Mouse (Mus musculus) forebrain, embryonic 14.5 days (tissue): ENCODE data around the gene Rasgef1c. TPM values are rescaled to one million over a fixed set of nuclear protein-coding genes. Genes with fewer than 3 reads are reported as not detected.

Source experiments
- ATAC-seq: fragments of 200-750 bp; cut with Nextera tagmentation; 2 replicates; pipeline ENCODE4 v1.8.0; 2017; ENCODE audit warnings: mild to moderate bottlenecking, moderate library complexity
- DNase-seq: peaks from one replicate; pipeline ENCODE4 v3.0.0-alpha.2; 2015; ENCODE audit warnings: low spot score
- H3K27ac ChIP-seq: fragments of 300-500 bp; sonication (generic); 2 replicates; pipeline ENCODE4 v1.5.1; 2014; ENCODE audit warnings: low read depth, mild to moderate bottlenecking, control low read depth, low read length, moderate library complexity
- H3K27me3 ChIP-seq: fragments of 300-500 bp; sonication (generic); replicated peaks from 2 replicates; pipeline ENCODE4 v1.6.1; 2014; ENCODE audit warnings: low read length, control low read depth, mixed read lengths; ENCODE audit not compliant: control insufficient read depth, insufficient read depth
- H3K36me3 ChIP-seq: fragments of 300-500 bp; sonication (generic); 2 replicates; pipeline ENCODE4 v1.6.1; 2014; ENCODE audit warnings: low read length, control low read depth; ENCODE audit not compliant: control insufficient read depth, insufficient read depth
- H3K4me1 ChIP-seq: fragments of 300-500 bp; sonication (generic); 2 replicates; pipeline ENCODE4 v1.6.1; 2014; ENCODE audit warnings: antibody characterized with exemption, low read length, control low read depth; ENCODE audit not compliant: control insufficient read depth, insufficient read depth
- H3K4me2 ChIP-seq: fragments of 300-500 bp; sonication (generic); 2 replicates; pipeline ENCODE4 v1.6.1; 2014; ENCODE audit warnings: mild to moderate bottlenecking, control low read depth, low read length
- H3K4me3 ChIP-seq: fragments of 300-500 bp; sonication (generic); 2 replicates; pipeline ENCODE4 v1.5.1; 2014; ENCODE audit warnings: low read depth, low read length, control low read depth
- H3K9ac ChIP-seq: fragments of 300-500 bp; sonication (generic); 2 replicates; pipeline ENCODE4 v1.6.1; 2014; ENCODE audit warnings: mild to moderate bottlenecking, low read length, control low read depth, moderate library complexity
- H3K9me3 ChIP-seq: fragments of 300-500 bp; sonication (generic); replicated peaks from 2 replicates; pipeline ENCODE4 v1.6.1; 2016; ENCODE audit warnings: low read length, control low read depth, mixed read lengths; ENCODE audit not compliant: control insufficient read depth
- WGBS: fragments of 180-500 bp; shearing (Covaris S2); extraction: QIAGEN DNeasy Blood & Tissue Kit; methylation state at CpG from one replicate; pipeline ENCODE4 v1.1.7; 2014; 5-methylcytosine and 5-hydroxymethylcytosine counted together
- polyA plus RNA-seq: library from polyadenylated mRNA; unstranded; fragments of >200 nt; fragmentation: Nextera tagmentation; extraction: Ambion mirVana; gene quantifications from 2 replicates; pipeline ENCODE4 v1.2.1, GENCODE M21; 2014

Rasgef1c gene
- polyA plus RNA-seq, 1 experiment from 2014 or later = 10.9 TPM

GRCm38 (mm10) chr11:49974675-49975074 lies 73.0 kb downstream of the Rasgef1c start:
- WGBS = 53% methylated on average over 1 of the region's 1 CpGs
- Histone ChIP-seq H3K9ac (no peak overlapping the region), H3K36me3 (no peaks in the 10 kb centered on the region), H3K9me3 (no peaks in the 10 kb centered on the region), H3K4me2 (no peak overlapping the region), H3K4me3 (no peak overlapping the region), H3K4me1 (no peaks in the 10 kb centered on the region), H3K27ac (no peak overlapping the region), H3K27me3 (no peaks in the 10 kb centered on the region)
- DNase-seq (no peak), ATAC-seq (no peak)

GRCm38 (mm10) chr11:49977963-49978568 lies 76.4 kb downstream of the Rasgef1c start:
- Histone ChIP-seq H3K36me3 (no peaks in the 10 kb centered on the region), H3K9me3 (no peaks in the 10 kb centered on the region), H3K9ac (no peak overlapping the region), H3K27me3 (no peaks in the 10 kb centered on the region), H3K4me1 (no peaks in the 10 kb centered on the region), H3K4me2 (no peak overlapping the region), H3K27ac (no peak overlapping the region), H3K4me3 (no peak overlapping the region)
- ATAC-seq = no peak
- WGBS = 84% methylated on average over 10 of the region's 10 CpGs
- DNase-seq = no peak

GRCm38 (mm10) chr11:49978935-49979334 lies 77.3 kb downstream of the Rasgef1c start:
- Histone ChIP-seq H3K9me3 (no peaks in the 10 kb centered on the region), H3K4me1 (no peaks in the 10 kb centered on the region), H3K27me3 (no peaks in the 10 kb centered on the region), H3K27ac (no peak overlapping the region), H3K36me3 (no peaks in the 10 kb centered on the region), H3K9ac (no peak overlapping the region), H3K4me3 (no peak overlapping the region), H3K4me2 (no peak overlapping the region)
- no peak for ATAC-seq
- 94% methylated on average over 8 of the region's 8 CpGs for WGBS
- no peak for DNase-seq

GRCm38 (mm10) chr11:49980681-49981235 lies 79.1 kb downstream of the Rasgef1c start:
- H3K4me1 ChIP-seq = no peaks in the 10 kb centered on the region
- H3K9me3 ChIP-seq = no peaks in the 10 kb centered on the region
- no peak overlapping the region for H3K4me2 ChIP-seq
- no peak for ATAC-seq
- no peak overlapping the region for H3K4me3 ChIP-seq
- DNase-seq = no peak
- H3K27ac ChIP-seq = no peak overlapping the region
- no peak overlapping the region for H3K9ac ChIP-seq
- no peaks in the 10 kb centered on the region for H3K27me3 ChIP-seq
- H3K36me3 ChIP-seq = no peaks in the 10 kb centered on the region
- 65% methylated on average over 6 of the region's 6 CpGs for WGBS

DNA sequence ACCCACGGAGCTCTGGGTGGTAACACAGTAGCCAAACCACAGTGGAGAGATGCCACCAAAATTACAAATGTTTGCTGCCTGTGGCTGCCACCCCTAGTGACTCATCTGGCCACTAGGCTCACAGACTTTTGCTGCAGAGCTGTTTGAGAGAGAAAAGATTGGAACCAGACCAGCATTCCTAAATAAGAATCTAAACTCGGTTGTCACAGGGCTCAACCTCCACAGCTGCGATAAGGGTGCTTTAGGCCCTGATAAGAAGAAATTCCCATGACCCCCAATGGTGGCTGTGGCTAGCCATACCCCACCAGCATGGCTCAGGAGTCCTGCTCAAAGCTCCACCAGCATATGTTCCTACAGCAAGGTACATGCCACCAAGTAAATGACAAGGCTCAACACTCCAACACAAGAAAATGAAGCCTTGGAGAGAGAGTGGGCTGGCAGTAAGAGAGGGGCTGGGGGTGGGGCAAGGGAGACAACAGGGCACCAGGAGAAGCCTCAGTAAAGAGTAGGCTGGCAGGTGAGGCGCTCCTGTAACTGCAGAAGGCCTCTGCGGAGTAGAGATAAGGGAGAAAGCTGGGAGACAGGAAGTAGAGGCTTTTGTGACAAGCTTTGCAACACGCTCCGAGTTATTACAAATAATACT lies 79.8 kb downstream of the Rasgef1c start:
- H3K27me3 ChIP-seq = no peaks in the 10 kb centered on the region
- no peak for DNase-seq
- H3K9me3 ChIP-seq = no peaks in the 10 kb centered on the region
- H3K36me3 ChIP-seq = no peaks in the 10 kb centered on the region
- no peak overlapping the region for H3K4me2 ChIP-seq
- no peak overlapping the region for H3K4me3 ChIP-seq
- H3K4me1 ChIP-seq = no peaks in the 10 kb centered on the region
- no peak for ATAC-seq
- H3K9ac ChIP-seq = no peak overlapping the region
- 92% methylated on average over 7 of the region's 7 CpGs for WGBS
- H3K27ac ChIP-seq = no peak overlapping the region

DNA sequence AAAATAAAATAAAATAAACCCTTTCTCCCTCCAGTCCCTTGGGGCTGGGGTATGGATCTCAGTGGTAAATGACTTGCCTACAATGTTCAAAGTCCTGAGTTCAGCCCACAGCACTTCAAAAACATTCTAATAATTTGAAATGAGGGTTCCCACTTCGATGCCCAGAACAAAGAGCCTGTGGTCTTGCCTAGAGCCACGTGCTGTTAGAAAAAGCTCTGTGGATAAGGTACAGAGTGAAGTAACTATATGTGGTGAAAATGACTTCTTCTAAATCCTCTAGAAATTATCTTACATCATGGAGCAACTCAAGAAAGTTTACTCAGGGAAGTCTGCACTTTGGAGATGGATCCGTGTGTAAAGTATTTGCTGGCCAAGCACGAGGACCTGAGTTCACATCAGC lies 80.5 kb downstream of the Rasgef1c start:
- H3K36me3 ChIP-seq = no peaks in the 10 kb centered on the region
- H3K9ac ChIP-seq = no peak overlapping the region
- ATAC-seq (no peak), DNase-seq (no peak)
- WGBS = 91% methylated on average over 4 of the region's 4 CpGs
- no peaks in the 10 kb centered on the region for H3K4me1 ChIP-seq
- no peak overlapping the region for H3K4me2 ChIP-seq
- no peak overlapping the region for H3K4me3 ChIP-seq
- H3K27me3 ChIP-seq = no peaks in the 10 kb centered on the region
- H3K27ac ChIP-seq = no peak overlapping the region
- H3K9me3 ChIP-seq = no peaks in the 10 kb centered on the region

- H3K27ac ChIP-seq = no peak overlapping the region
- DNase-seq (no peak), ATAC-seq (no peak)
- H3K9me3 ChIP-seq = no peaks in the 10 kb centered on the region
- WGBS = 44% methylated on average over 4 of the region's 4 CpGs
- no peak overlapping the region for H3K4me3 ChIP-seq
- no peak overlapping the region for H3K9ac ChIP-seq
- no peaks in the 10 kb centered on the region for H3K27me3 ChIP-seq
- no peaks in the 10 kb centered on the region for H3K4me1 ChIP-seq
- H3K4me2 ChIP-seq = no peak overlapping the region
- H3K36me3 ChIP-seq = no peaks in the 10 kb centered on the region
Measured at GRCm38 (mm10) chr11:49982881-49983280, 81.2 kb downstream of the Rasgef1c start.

DNA sequence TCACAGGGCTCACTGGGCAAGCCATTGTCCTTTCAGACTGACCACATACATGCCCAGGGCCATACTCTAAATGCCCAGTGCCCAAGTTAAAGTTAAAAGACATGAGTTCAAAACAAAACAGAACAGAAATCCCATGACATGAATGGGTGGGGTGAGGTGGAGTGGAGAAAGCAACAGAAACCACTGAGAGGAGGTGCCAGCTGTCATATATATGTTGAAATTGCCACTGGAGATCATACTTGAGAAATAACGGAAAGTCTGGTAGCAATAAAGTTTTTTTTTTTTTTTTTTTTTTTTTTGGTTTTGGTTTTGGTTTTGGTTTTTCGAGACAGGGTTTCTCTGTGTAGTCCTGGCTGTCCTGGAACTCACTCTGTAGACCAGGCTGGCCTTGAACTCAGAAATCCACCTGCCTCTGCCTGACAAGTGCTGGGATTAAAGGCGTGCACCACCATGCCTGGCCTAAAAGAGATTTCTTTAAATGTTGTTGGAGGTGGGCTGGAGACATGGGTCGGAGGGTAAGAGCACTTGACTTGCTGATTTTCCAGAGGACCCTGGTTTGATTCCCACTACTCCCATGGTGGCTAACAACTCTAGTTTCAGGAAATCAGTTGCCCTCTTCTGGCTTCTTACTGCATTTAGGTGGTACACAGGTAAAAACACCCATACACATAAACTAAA lies 82.4 kb downstream of the Rasgef1c start:
- H3K4me3 ChIP-seq = no peak overlapping the region
- no peaks in the 10 kb centered on the region for H3K9me3 ChIP-seq
- ATAC-seq = no peak
- no peaks in the 10 kb centered on the region for H3K36me3 ChIP-seq
- H3K4me2 ChIP-seq = no peak overlapping the region
- no peak for DNase-seq
- H3K9ac ChIP-seq = no peak overlapping the region
- H3K27ac ChIP-seq = no peak overlapping the region
- no peaks in the 10 kb centered on the region for H3K4me1 ChIP-seq
- WGBS = 86% methylated on average over 4 of the region's 4 CpGs
- no peaks in the 10 kb centered on the region for H3K27me3 ChIP-seq

GRCm38 (mm10) chr11:49985009-49985408 lies 83.4 kb downstream of the Rasgef1c start:
- no peak for ATAC-seq

More at GRCm38 (mm10) chr11:49985009-49985408, 83.4 kb downstream of the Rasgef1c start:
- no peak overlapping the region for H3K9ac ChIP-seq
- H3K27ac ChIP-seq = no peak overlapping the region
- DNase-seq = no peak
- no peaks in the 10 kb centered on the region for H3K9me3 ChIP-seq
- H3K4me3 ChIP-seq = no peak overlapping the region
- no peaks in the 10 kb centered on the region for H3K36me3 ChIP-seq
- 84% methylated on average over 4 of the region's 4 CpGs for WGBS
- no peaks in the 10 kb centered on the region for H3K4me1 ChIP-seq
- H3K4me2 ChIP-seq = no peak overlapping the region
- H3K27me3 ChIP-seq = no peaks in the 10 kb centered on the region
